Mouse (Mus musculus) liver, embryonic 16.5 days (tissue): ENCODE measurements at regions not wholly inside any gene's neighbourhood (a gene's known extent, or its start where the extent isn't known, plus 50 kb on each side); places are given as distances from the start of the nearest gene placed in this dataset.

Source experiments
- ATAC-seq: fragments of 200-750 bp; cut with Nextera tagmentation; 2 replicates; pipeline ENCODE4 v1.8.0; 2017; ENCODE audit warnings: low read depth, mild to moderate bottlenecking, moderate number of reproducible peaks, moderate library complexity
- H3K27ac ChIP-seq: fragments of 300-500 bp; sonication (generic); 2 replicates; pipeline ENCODE4 v1.5.1; 2014; ENCODE audit warnings: mild to moderate bottlenecking, low read length
- H3K27me3 ChIP-seq: fragments of 300-500 bp; sonication (generic); 2 replicates; pipeline ENCODE4 v1.6.1; 2014; ENCODE audit warnings: low read depth, low read length, mixed read lengths; ENCODE audit not compliant: control insufficient read depth, insufficient read depth
- H3K36me3 ChIP-seq: fragments of 300-500 bp; sonication (generic); 2 replicates; pipeline ENCODE4 v1.6.1; 2014; ENCODE audit warnings: mild to moderate bottlenecking; ENCODE audit not compliant: control insufficient read depth, insufficient read depth
- H3K4me1 ChIP-seq: fragments of 300-500 bp; sonication (generic); 2 replicates; pipeline ENCODE4 v1.6.1; 2014; ENCODE audit warnings: low read depth, low read length, mixed read lengths; ENCODE audit not compliant: control insufficient read depth
- H3K4me2 ChIP-seq: fragments of 300-500 bp; sonication (generic); 2 replicates; pipeline ENCODE4 v1.6.1; 2014; ENCODE audit warnings: low read depth, low read length, mixed read lengths
- H3K4me3 ChIP-seq: fragments of 300-500 bp; sonication (generic); 2 replicates; pipeline ENCODE4 v1.5.1; 2014; ENCODE audit warnings: low read depth, mild to moderate bottlenecking, low read length
- H3K9ac ChIP-seq: fragments of 300-500 bp; sonication (generic); 2 replicates; pipeline ENCODE4 v1.6.1; 2014; ENCODE audit warnings: low read depth, low read length
- H3K9me3 ChIP-seq: fragments of 300-500 bp; sonication (generic); replicated peaks from 2 replicates; pipeline ENCODE4 v1.6.1; 2016; ENCODE audit warnings: low read length; ENCODE audit not compliant: control insufficient read depth
- WGBS: fragments of 180-500 bp; shearing (Covaris S2); extraction: QIAGEN DNeasy Blood & Tissue Kit; methylation state at CpG from one replicate; pipeline ENCODE4 v1.1.7; 2014; ENCODE audit not compliant: insufficient replicate concordance; 5-methylcytosine and 5-hydroxymethylcytosine counted together

GRCm38 (mm10) chr1:42489563-42489962 is 206.0 kb upstream of the Pou3f3 start:
- WGBS = 55% methylated on average over 5 of the region's 5 CpGs
- H3K27ac ChIP-seq = no peak overlapping the region
- no peak overlapping the region for H3K4me2 ChIP-seq
- H3K27me3 ChIP-seq = no peaks in the 10 kb centered on the region
- no peak overlapping the region for H3K4me3 ChIP-seq
- no peaks in the 10 kb centered on the region for H3K36me3 ChIP-seq
- ATAC-seq = no peak
- H3K9me3 ChIP-seq = no peaks in the 10 kb centered on the region
- H3K4me1 ChIP-seq = no peaks in the 10 kb centered on the region
- H3K9ac ChIP-seq = no peak overlapping the region

GRCm38 (mm10) chr1:42490856-42491643 is 204.5 kb upstream of the Pou3f3 start:
- 25% methylated on average over 11 of the region's 11 CpGs for WGBS
- H3K4me1 ChIP-seq = no peaks in the 10 kb centered on the region
- H3K27me3 ChIP-seq = no peaks in the 10 kb centered on the region
- H3K36me3 ChIP-seq = no peaks in the 10 kb centered on the region
- H3K27ac ChIP-seq = no peak overlapping the region
- no peak overlapping the region for H3K9ac ChIP-seq
- ATAC-seq = peak; percentile 61
- no peak overlapping the region for H3K4me3 ChIP-seq
- H3K4me2 ChIP-seq = peak overlapping the region; percentile 25
- H3K9me3 ChIP-seq = no peaks in the 10 kb centered on the region

- WGBS = 4% methylated on average over 35 of the region's 35 CpGs
- ATAC-seq = no peak
- Histone ChIP-seq H3K9ac (no peak overlapping the region), H3K4me2 (peak overlapping the region; percentile 25), H3K36me3 (no peaks in the 10 kb centered on the region), H3K4me3 (no peak overlapping the region), H3K9me3 (no peaks in the 10 kb centered on the region), H3K27me3 (no peaks in the 10 kb centered on the region), H3K27ac (no peak overlapping the region), H3K4me1 (no peaks in the 10 kb centered on the region)
Measured at GRCm38 (mm10) chr1:42491644-42492277, 203.8 kb upstream of the Pou3f3 start.

- Histone ChIP-seq H3K4me3 (no peak overlapping the region), H3K4me1 (no peaks in the 10 kb centered on the region), H3K27me3 (no peaks in the 10 kb centered on the region), H3K27ac (no peak overlapping the region; the same call in 1 of the 2 replicates), H3K9me3 (no peaks in the 10 kb centered on the region), H3K36me3 (no peaks in the 10 kb centered on the region), H3K4me2 (peak overlapping the region; percentile 3; the same call in 1 of the 2 replicates), H3K9ac (no peak overlapping the region)
- peak; percentile 80 for ATAC-seq
- WGBS = 61% methylated on average over 3 of the region's 3 CpGs
Measured at GRCm38 (mm10) chr1:42496022-42496421, 199.5 kb upstream of the Pou3f3 start.

- Histone ChIP-seq H3K27me3 (no peaks in the 10 kb centered on the region), H3K4me1 (no peaks in the 10 kb centered on the region), H3K4me2 (peak overlapping the region; percentile 3; the same call in 1 of the 2 replicates), H3K36me3 (no peaks in the 10 kb centered on the region), H3K9ac (no peak overlapping the region), H3K9me3 (no peaks in the 10 kb centered on the region), H3K4me3 (no peak overlapping the region), H3K27ac (peak overlapping the region; percentile 41; the same call in 1 of the 2 replicates)
- no peak for ATAC-seq
- WGBS = 57% methylated on average over 6 of the region's 6 CpGs
Measured at GRCm38 (mm10) chr1:42496433-42496832, 199.1 kb upstream of the Pou3f3 start.

GRCm38 (mm10) chr1:42498901-42499300 is 196.7 kb upstream of the Pou3f3 start:
- Histone ChIP-seq H3K9me3 (no peaks in the 10 kb centered on the region), H3K4me3 (no peak overlapping the region), H3K4me1 (no peaks in the 10 kb centered on the region), H3K9ac (no peak overlapping the region), H3K27me3 (no peaks in the 10 kb centered on the region), H3K36me3 (no peaks in the 10 kb centered on the region), H3K27ac (no peak overlapping the region), H3K4me2 (no peak overlapping the region)
- ATAC-seq = no peak
- 67% methylated on average over 7 of the region's 7 CpGs for WGBS

GRCm38 (mm10) chr1:42504491-42504890 is 191.1 kb upstream of the Pou3f3 start:
- H3K9ac ChIP-seq = no peak overlapping the region
- H3K4me1 ChIP-seq = no peaks in the 10 kb centered on the region
- H3K4me3 ChIP-seq = no peak overlapping the region
- no peaks in the 10 kb centered on the region for H3K27me3 ChIP-seq
- no peaks in the 10 kb centered on the region for H3K36me3 ChIP-seq
- no peak for ATAC-seq
- 67% methylated on average over 9 of the region's 9 CpGs for WGBS
- no peak overlapping the region for H3K4me2 ChIP-seq
- H3K27ac ChIP-seq = no peak overlapping the region
- H3K9me3 ChIP-seq = no peaks in the 10 kb centered on the region

- Histone ChIP-seq H3K4me1 (no peaks in the 10 kb centered on the region), H3K9ac (no peak overlapping the region), H3K4me2 (no peak overlapping the region), H3K27ac (no peak overlapping the region), H3K36me3 (no peaks in the 10 kb centered on the region), H3K4me3 (no peak overlapping the region), H3K9me3 (no peaks in the 10 kb centered on the region), H3K27me3 (no peaks in the 10 kb centered on the region)
- 61% methylated on average over 10 of the region's 10 CpGs for WGBS
- no peak for ATAC-seq
Measured at GRCm38 (mm10) chr1:42505048-42505729, 190.4 kb upstream of the Pou3f3 start.

- H3K4me2 ChIP-seq = no peak overlapping the region
- H3K9me3 ChIP-seq = no peaks in the 10 kb centered on the region
- no peak for ATAC-seq
- no peak overlapping the region for H3K9ac ChIP-seq
- WGBS = 72% methylated on average over 3 of the region's 3 CpGs
- H3K27ac ChIP-seq = no peak overlapping the region
- H3K4me1 ChIP-seq = no peaks in the 10 kb centered on the region
- H3K4me3 ChIP-seq = no peak overlapping the region
- no peaks in the 10 kb centered on the region for H3K36me3 ChIP-seq
- H3K27me3 ChIP-seq = no peaks in the 10 kb centered on the region
Measured at GRCm38 (mm10) chr1:42514417-42514816, 181.2 kb upstream of the Pou3f3 start.
